Mouse (Mus musculus) heart, adult 2 months (tissue): ENCODE data around the gene Il21r. TPM values are rescaled to one million over a fixed set of nuclear protein-coding genes. Genes with fewer than 3 reads are reported as not detected.

Source experiments
- DNase-seq, 2 experiments: peaks; one replicate each; pipeline ENCODE4 v3.0.0; 2021
- H3K27ac ChIP-seq: fragments of 200-600 bp; 2 replicates; pipeline ENCODE4 v1.8.1; 2022
- H3K27me3 ChIP-seq: fragments of 200-500 bp; 2 replicates; pipeline ENCODE4 v1.6.1; 2012; ENCODE audit warnings: mild to moderate bottlenecking, low read length, inconsistent platforms, mixed read lengths; ENCODE audit not compliant: control insufficient read depth, insufficient read depth
- H3K36me3 ChIP-seq: fragments of 200-500 bp; 2 replicates; pipeline ENCODE4 v1.6.1; 2012; ENCODE audit warnings: low read length, inconsistent platforms; ENCODE audit not compliant: control insufficient read depth, insufficient read depth
- H3K4me1 ChIP-seq: fragments of 200-500 bp; 2 replicates; pipeline ENCODE4 v1.6.1; 2011; ENCODE audit warnings: low read length; ENCODE audit not compliant: control insufficient read depth, insufficient read depth
- H3K4me3 ChIP-seq: fragments of 200-600 bp; 2 replicates; pipeline ENCODE4 v1.8.1; 2022
- H3K79me2 ChIP-seq: fragments of 200-500 bp; replicated peaks from 2 replicates; pipeline ENCODE4 v1.6.1; 2012; ENCODE audit warnings: mild to moderate bottlenecking, inconsistent platforms, low read length, moderate library complexity, mixed read lengths; ENCODE audit not compliant: control insufficient read depth, insufficient read depth
- H3K9ac ChIP-seq: fragments of 200-500 bp; 2 replicates; pipeline ENCODE4 v1.6.1; 2012; ENCODE audit warnings: low read depth, mild to moderate bottlenecking, control low read depth, inconsistent platforms, low read length, mixed read lengths
- CTCF ChIP-seq: fragments of 200-600 bp; IDR thresholded peaks from 2 replicates; pipeline ENCODE4 v1.8.1; 2022; ENCODE audit warnings: antibody characterized with exemption, mild to moderate bottlenecking, moderate library complexity
- EP300 ChIP-seq: fragments of 200-500 bp; IDR thresholded peaks from 2 replicates; pipeline ENCODE4 v1.6.1; 2011; ENCODE audit warnings: low read depth, low read length, control low read depth; ENCODE audit not compliant: insufficient read depth
- POLR2A ChIP-seq: fragments of 200-500 bp; IDR thresholded peaks from 2 replicates; pipeline ENCODE4 v1.6.1; 2011; ENCODE audit warnings: mild to moderate bottlenecking, low read depth, low read length, control low read depth; ENCODE audit not compliant: insufficient read depth
- WGBS: fragments of 180-500 bp; shearing (Covaris S2); methylation state at CpG from one replicate; pipeline ENCODE4 v1.1.7; 2018; 5-methylcytosine and 5-hydroxymethylcytosine counted together
- intact Hi-C: fragments of 180-260 bp; cut with DNase I; formaldehyde crosslinking; loops from one replicate; pipeline ENCODE4 v1.15.1; 2025
- polyA plus RNA-seq: library from polyadenylated mRNA; depleted of rRNA; stranded (reverse); fragments of >200 nt; gene quantifications from 2 replicates; pipeline ENCODE4 v1.2.3, GENCODE M21; 2012
- total RNA-seq, 2 experiments: library from RNA; stranded (reverse); gene quantifications; 2 replicates each; pipeline ENCODE4 v1.2.3; 2021

Il21r gene
- total and polyA plus RNA-seq, 3 experiments, result 0.48 to 2.3 (median 0.60) TPM

- DNase-seq, result no peak
- intact Hi-C loops, result no loop called here
- Histone ChIP-seq H3K27me3 (no peaks in the 10 kb centered on the region), H3K36me3 (no peaks in the 10 kb centered on the region; the same call in 1 of the 2 replicates), H3K27ac (peak overlapping the region; percentile 37; the same call in 1 of the 2 replicates), H3K4me1 (peaks cover 14% of the 10 kb centered on the region), H3K4me3 (no peak overlapping the region), H3K79me2 (no peaks in the 10 kb centered on the region), H3K9ac (no peak overlapping the region)
- 45% methylated on average over 2 of the region's 2 CpGs for WGBS
- TF ChIP-seq EP300 (0 out of 2 replicates have a peak, but pooled peaks have one; percentile 59), CTCF (no peak)
Observed at GRCm38 (mm10) chr7:125566420-125566819, 36.8 kb upstream of the Il21r start.

DNA sequence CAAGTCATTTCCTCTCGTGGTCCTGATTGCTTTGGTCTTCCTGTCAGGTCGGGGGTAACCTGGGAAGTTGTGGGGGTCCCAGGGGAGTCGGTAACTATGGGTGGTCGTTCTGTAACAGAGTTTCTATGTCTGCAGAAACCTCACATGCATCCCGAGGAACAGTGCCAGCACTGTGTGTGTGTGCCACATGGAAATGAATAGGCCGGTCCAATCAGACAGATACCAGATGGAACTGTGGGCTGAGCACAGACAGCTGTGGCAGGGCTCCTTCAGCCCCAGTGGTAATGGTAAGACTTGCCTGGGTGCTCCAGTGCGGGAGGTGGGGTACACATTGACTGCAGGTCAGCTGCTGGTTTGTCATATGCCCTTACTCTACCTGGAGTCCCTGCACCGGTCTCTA, 34.3 kb upstream of the Il21r start:
- H3K9ac ChIP-seq, result no peak overlapping the region
- H3K27me3 ChIP-seq, result no peaks in the 10 kb centered on the region
- no peak for DNase-seq
- H3K79me2 ChIP-seq, result no peaks in the 10 kb centered on the region
- no peak overlapping the region for H3K4me3 ChIP-seq
- WGBS, result 65% methylated on average over 8 of the region's 8 CpGs
- no peaks in the 10 kb centered on the region; the same call in 1 of the 2 replicates for H3K36me3 ChIP-seq
- H3K4me1 ChIP-seq, result peaks cover 6% of the 10 kb centered on the region
- TF ChIP-seq EP300 (no peak), CTCF (no peak), POLR2A (no peak)
- no peak overlapping the region for H3K27ac ChIP-seq
- intact Hi-C loops, result no loop called here

DNA sequence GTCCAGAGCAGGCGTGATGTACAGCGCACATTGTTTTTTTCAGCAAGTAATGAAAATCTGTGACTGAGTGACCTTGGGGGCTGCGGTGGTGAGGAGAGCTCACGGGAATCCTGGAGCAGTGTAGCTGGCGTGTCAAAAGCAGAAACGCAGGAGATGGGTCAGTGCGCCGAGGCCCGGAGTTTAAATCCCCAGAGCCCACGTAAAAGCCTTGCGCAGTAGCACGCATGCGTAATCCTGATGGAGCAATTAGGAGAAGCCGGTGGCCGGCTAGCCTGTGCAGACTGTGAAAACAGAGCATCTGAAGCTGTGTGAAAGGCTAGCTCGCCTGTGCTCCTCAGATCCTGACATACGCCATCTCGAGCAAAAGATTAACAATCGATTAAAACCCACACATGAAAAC, 31.3 kb upstream of the Il21r start:
- DNase-seq, result no peak
- H3K9ac ChIP-seq, result no peak overlapping the region
- no peak overlapping the region for H3K27ac ChIP-seq
- H3K4me1 ChIP-seq, result no peaks in the 10 kb centered on the region; the same call in none of the 2 replicates
- no peaks in the 10 kb centered on the region for H3K27me3 ChIP-seq
- intact Hi-C loops, result no loop called here
- no peaks in the 10 kb centered on the region for H3K79me2 ChIP-seq
- WGBS, result 86% methylated on average over 19 of the region's 19 CpGs
- no peaks in the 10 kb centered on the region for H3K36me3 ChIP-seq
- TF ChIP-seq EP300 (no peak), CTCF (no peak), POLR2A (no peak)
- no peak overlapping the region for H3K4me3 ChIP-seq

DNA sequence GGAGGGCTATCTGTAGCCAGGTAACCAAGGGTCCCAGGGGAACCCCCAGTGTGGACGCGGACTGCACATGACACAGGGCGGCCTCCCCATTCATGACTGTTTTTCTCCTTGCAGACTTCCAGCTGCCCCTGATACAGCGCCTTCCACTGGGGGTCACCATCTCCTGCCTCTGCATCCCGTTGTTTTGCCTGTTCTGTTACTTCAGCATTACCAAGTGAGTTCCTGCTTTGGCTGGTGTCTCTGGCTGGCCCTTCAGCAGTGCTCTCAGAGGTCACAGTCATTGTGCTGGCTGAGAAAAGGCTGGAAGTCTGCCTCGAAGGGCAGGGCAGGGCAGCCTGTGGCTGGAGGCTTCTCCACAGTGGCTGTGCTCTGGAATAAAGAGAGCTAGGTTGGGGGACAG, 30.5 kb upstream of the Il21r start:
- Histone ChIP-seq H3K4me3 (no peak overlapping the region), H3K27ac (no peak overlapping the region), H3K36me3 (no peaks in the 10 kb centered on the region), H3K4me1 (peaks cover 3% of the 10 kb centered on the region), H3K9ac (no peak overlapping the region), H3K27me3 (no peaks in the 10 kb centered on the region), H3K79me2 (no peaks in the 10 kb centered on the region)
- TF ChIP-seq POLR2A, result no peak
- 0 out of 2 replicates have a peak, but pooled peaks have one; percentile 22 for TF ChIP-seq EP300
- no peak for TF ChIP-seq CTCF
- intact Hi-C loops, result no loop called here
- 60% methylated on average over 6 of the region's 6 CpGs for WGBS
- peak in 1 of 2 experiments; percentile 54 for DNase-seq

GRCm38 (mm10) chr7:125573849-125574248, 29.4 kb upstream of the Il21r start:
- 61% methylated on average over 2 of the region's 2 CpGs for WGBS
- no peaks in the 10 kb centered on the region for H3K79me2 ChIP-seq
- no peaks in the 10 kb centered on the region for H3K27me3 ChIP-seq
- H3K4me3 ChIP-seq, result no peak overlapping the region
- peaks cover 3% of the 10 kb centered on the region for H3K4me1 ChIP-seq
- TF ChIP-seq CTCF (no peak), EP300 (no peak), POLR2A (no peak)
- no peaks in the 10 kb centered on the region for H3K36me3 ChIP-seq
- no peak overlapping the region for H3K27ac ChIP-seq
- DNase-seq, result no peak
- H3K9ac ChIP-seq, result no peak overlapping the region
- intact Hi-C loops, result no loop called here

GRCm38 (mm10) chr7:125574832-125575231, 28.4 kb upstream of the Il21r start:
- Histone ChIP-seq H3K27ac (no peak overlapping the region), H3K36me3 (no peaks in the 10 kb centered on the region), H3K9ac (no peak overlapping the region), H3K4me3 (no peak overlapping the region), H3K79me2 (no peaks in the 10 kb centered on the region), H3K27me3 (no peaks in the 10 kb centered on the region), H3K4me1 (peaks cover 5% of the 10 kb centered on the region)
- TF ChIP-seq CTCF (no peak), EP300 (no peak), POLR2A (no peak)
- 59% methylated on average over 3 of the region's 3 CpGs for WGBS
- DNase-seq, result no peak
- intact Hi-C loops, result no loop called here
